Mouse (Mus musculus): ENCODE data around the gene Gdi1. TPM values are rescaled to one million over a fixed set of nuclear protein-coding genes. Genes with fewer than 3 reads are reported as not detected.

Gene Gdi1
- total and polyA plus RNA-seq, 2 experiments from 2014 or later: 344 to 960 TPM

DNA sequence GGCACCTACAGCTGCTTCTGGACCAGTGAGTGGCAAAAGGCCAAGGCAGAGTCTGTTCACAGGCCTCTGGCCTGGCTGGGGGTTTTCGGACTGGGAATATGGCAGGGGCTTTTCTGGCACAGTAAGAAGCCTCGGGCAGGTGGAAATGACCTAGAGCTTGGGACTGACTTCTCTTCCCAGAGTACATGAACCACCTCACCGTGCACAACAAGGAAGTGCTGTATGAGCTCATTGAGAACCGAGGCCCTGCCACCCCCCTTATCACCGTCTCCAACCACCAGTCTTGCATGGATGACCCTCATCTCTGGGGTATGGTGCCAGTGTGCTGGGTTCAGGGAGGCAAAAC is 21.7 kb upstream of the Gdi1 start:
- Histone ChIP-seq H3K9ac (replicated peaks; ENCODE audit: low read length, poor library complexity, severe bottlenecking) (peak overlapping the region; percentile 63), H3K27ac (ENCODE audit: low read depth, low read length) (peak overlapping the region; percentile 82), H3K4me2 (ENCODE audit: low read depth, low read length, poor library complexity, severe bottlenecking) (peak overlapping the region; percentile 57), H3K36me3 (ENCODE audit: insufficient read depth, low read length) (peaks cover 2% of the 10 kb centered on the region; the same call in 1 of the 2 replicates), H3K4me3 (ENCODE audit: low read depth, low read length) (peak overlapping the region; percentile 48), H3K9me3 (ENCODE audit: low read length) (no peaks in the 10 kb centered on the region), H3K4me1 (ENCODE audit: insufficient read depth, low read length) (no peaks in the 10 kb centered on the region), H3K27me3 (ENCODE audit: insufficient read depth, low read length) (no peaks in the 10 kb centered on the region)
- DNase-seq (ENCODE audit: low spot score) (no peak), ATAC-seq (ENCODE audit: low FRiP score) (peak; percentile 25)
- TF ChIP-seq CTCF (IDR thresholded peaks at IDR 0.05): no peak
- WGBS: 54% methylated on average over 5 of the region's 5 CpGs

DNA sequence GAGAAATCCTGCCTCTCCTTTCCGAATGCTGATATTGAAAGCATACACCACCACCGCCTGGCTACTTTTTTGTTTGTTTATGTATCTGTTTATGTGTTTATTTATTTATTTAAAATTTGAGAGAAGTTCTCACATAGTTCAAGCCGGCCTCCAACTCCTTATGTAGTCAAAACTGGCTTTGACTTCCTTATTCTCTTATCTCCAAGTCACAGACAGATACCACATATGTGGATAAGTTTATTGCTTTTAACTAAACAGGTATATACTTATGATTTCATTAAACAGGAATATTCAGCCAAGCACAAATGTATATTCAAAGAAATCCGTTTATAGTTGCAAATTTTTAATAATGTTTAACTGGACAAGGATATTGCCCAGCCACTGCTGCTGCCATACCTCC is 11.4 kb upstream of the Gdi1 start:
- H3K36me3 ChIP-seq (ENCODE audit: insufficient read depth, low read length): no peaks in the 10 kb centered on the region; the same call in 1 of the 2 replicates
- no peak overlapping the region for H3K27ac ChIP-seq (ENCODE audit: low read depth, low read length)
- no peak for DNase-seq (ENCODE audit: low spot score)
- H3K9me3 ChIP-seq (ENCODE audit: low read length): 0 out of 2 replicates have a peak, but pooled peaks cover 3% of the 10 kb centered on the region
- H3K9ac ChIP-seq (replicated peaks; ENCODE audit: low read length, poor library complexity, severe bottlenecking): no peak overlapping the region
- WGBS: 71% methylated on average over 4 of the region's 4 CpGs
- no peak for TF ChIP-seq CTCF (IDR thresholded peaks at IDR 0.05)
- H3K4me3 ChIP-seq (ENCODE audit: low read depth, low read length): no peak overlapping the region
- H3K27me3 ChIP-seq (ENCODE audit: insufficient read depth, low read length): no peaks in the 10 kb centered on the region
- no peak overlapping the region for H3K4me2 ChIP-seq (ENCODE audit: low read depth, low read length, poor library complexity, severe bottlenecking)
- no peak for ATAC-seq (ENCODE audit: low FRiP score)
- H3K4me1 ChIP-seq (ENCODE audit: insufficient read depth, low read length): no peaks in the 10 kb centered on the region

DNA sequence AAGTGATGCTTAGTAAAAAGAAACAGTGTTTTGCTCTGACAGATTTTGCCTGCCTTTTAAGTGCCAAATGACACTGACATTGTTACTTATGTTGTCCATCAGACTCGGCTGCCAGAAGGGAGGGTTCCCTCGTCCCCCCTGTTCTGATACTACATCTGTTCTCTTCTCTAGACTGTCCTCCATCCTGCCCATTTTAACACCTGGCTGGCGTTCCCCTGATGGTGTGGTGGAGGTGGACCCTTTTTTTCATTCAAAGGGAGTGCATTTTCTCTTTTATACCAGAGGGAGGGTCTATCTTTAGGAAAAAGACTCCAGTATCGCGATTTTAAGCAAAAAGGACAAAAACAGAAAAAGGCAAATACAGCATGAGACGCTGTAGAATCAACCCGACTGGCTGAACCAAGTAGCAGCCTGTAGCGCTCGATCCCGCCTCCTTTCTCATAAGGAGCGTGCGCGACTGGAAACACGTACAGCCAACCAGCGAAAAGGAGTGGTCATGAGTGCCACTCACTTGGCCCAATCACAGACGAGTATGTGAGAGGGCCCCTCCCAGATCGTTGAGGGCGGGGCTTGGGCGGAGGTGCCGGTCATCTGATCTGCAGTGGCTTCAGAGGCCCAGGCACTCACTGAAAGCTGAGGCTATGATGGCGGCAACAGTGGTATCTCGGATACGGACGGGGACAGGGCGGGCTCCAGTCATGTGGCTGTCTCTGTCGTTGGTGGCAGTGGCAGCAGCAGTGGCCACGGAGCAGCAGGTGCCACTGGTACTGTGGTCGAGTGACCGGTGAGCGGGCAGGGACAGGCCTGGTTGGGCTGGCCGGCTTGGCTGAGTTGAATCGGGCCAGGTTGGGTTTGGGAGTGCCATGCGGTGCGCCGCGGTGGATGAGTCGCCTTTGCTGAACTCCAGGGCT is 8.0 kb upstream of the Gdi1 start, which contains the start of gene Atp6ap1:
Atp6ap1 (plus strand) TSS at position 560 of the 911 bp plus-strand sequence.
- H3K27me3 ChIP-seq (ENCODE audit: insufficient read depth, low read length): no peaks in the 10 kb centered on the region
- H3K4me1 ChIP-seq (ENCODE audit: insufficient read depth, low read length): no peaks in the 10 kb centered on the region
- DNase-seq (ENCODE audit: low spot score) (peak; percentile 96), ATAC-seq (ENCODE audit: low FRiP score) (peak; percentile 98)
- H3K36me3 ChIP-seq (ENCODE audit: insufficient read depth, low read length): no peaks in the 10 kb centered on the region
- 23% methylated on average over 35 of the region's 37 CpGs for WGBS
- H3K27ac ChIP-seq (ENCODE audit: low read depth, low read length): peak within 1 kb of the TSS; percentile 84
- H3K9ac ChIP-seq (replicated peaks; ENCODE audit: low read length, poor library complexity, severe bottlenecking): peak within 1 kb of the TSS; percentile 73
- H3K4me2 ChIP-seq (ENCODE audit: low read depth, low read length, poor library complexity, severe bottlenecking): peak within 1 kb of the TSS; percentile 64
- no peak for TF ChIP-seq CTCF (IDR thresholded peaks at IDR 0.05)
- peak within 1 kb of the TSS; percentile 53 for H3K4me3 ChIP-seq (ENCODE audit: low read depth, low read length)
- H3K9me3 ChIP-seq (ENCODE audit: low read length): 0 out of 2 replicates have a peak, but pooled peaks cover 3% of the 10 kb centered on the region

DNA sequence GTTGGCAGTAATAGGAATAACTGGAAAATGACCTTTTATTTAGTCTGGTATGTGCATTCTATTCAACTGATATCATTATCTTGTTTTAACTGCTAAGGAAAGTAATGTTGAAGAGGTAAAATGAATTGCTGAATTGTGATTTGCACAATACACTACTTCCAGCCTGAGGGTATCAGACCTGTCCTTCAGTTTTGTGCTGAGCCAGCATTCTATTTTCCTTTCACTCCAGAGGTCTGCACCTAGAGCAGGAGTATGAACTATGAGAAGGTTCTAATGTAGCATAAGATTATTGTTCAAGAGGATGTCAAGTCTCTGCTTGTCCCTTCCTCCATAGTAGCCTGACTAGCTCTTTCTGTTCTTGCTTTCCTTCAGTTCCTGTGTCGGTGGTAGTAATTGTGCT is 6.5 kb upstream of the Gdi1 start:
- no peak for ATAC-seq (ENCODE audit: low FRiP score)
- no peak overlapping the region for H3K27ac ChIP-seq (ENCODE audit: low read depth, low read length)
- no peak for TF ChIP-seq CTCF (IDR thresholded peaks at IDR 0.05)
- no peak for DNase-seq (ENCODE audit: low spot score)
- H3K36me3 ChIP-seq (ENCODE audit: insufficient read depth, low read length): no peaks in the 10 kb centered on the region
- no peak overlapping the region for H3K4me3 ChIP-seq (ENCODE audit: low read depth, low read length)
- 92% methylated on average over 1 of the region's 1 CpGs for WGBS
- no peaks in the 10 kb centered on the region for H3K27me3 ChIP-seq (ENCODE audit: insufficient read depth, low read length)
- 0 out of 2 replicates have a peak, but pooled peaks cover 3% of the 10 kb centered on the region for H3K9me3 ChIP-seq (ENCODE audit: low read length)
- H3K4me1 ChIP-seq (ENCODE audit: insufficient read depth, low read length): no peaks in the 10 kb centered on the region
- H3K4me2 ChIP-seq (ENCODE audit: low read depth, low read length, poor library complexity, severe bottlenecking): no peak overlapping the region
- no peak overlapping the region for H3K9ac ChIP-seq (replicated peaks; ENCODE audit: low read length, poor library complexity, severe bottlenecking)

DNA sequence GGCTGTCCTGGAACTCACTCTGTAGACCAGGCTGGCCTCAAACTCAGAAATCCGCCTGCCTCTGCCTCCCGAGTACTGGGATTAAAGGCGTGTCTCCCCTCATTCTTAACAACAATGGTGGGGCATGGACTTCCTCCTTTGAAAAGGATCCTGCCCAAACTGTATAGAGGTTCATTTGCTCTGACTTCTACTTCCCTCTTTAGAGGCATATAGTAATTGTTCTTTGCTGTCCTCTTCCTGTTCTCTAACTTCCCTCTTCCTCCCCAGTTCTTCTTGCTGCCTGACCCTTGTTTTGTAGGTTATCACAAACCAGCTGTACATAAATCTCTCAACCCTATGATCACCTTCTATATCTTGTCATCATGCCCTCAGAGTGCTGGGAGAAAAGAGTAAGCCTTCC is 5.1 kb upstream of the Gdi1 start:
- no peaks in the 10 kb centered on the region for H3K36me3 ChIP-seq (ENCODE audit: insufficient read depth, low read length)
- DNase-seq (ENCODE audit: low spot score) (no peak), ATAC-seq (ENCODE audit: low FRiP score) (no peak)
- 65% methylated on average over 3 of the region's 3 CpGs for WGBS
- TF ChIP-seq CTCF (IDR thresholded peaks at IDR 0.05): no peak
- no peaks in the 10 kb centered on the region for H3K4me1 ChIP-seq (ENCODE audit: insufficient read depth, low read length)
- H3K9me3 ChIP-seq (ENCODE audit: low read length): 0 out of 2 replicates have a peak, but pooled peaks cover 3% of the 10 kb centered on the region
- no peak overlapping the region for H3K9ac ChIP-seq (replicated peaks; ENCODE audit: low read length, poor library complexity, severe bottlenecking)
- no peaks in the 10 kb centered on the region for H3K27me3 ChIP-seq (ENCODE audit: insufficient read depth, low read length)
- H3K4me2 ChIP-seq (ENCODE audit: low read depth, low read length, poor library complexity, severe bottlenecking): no peak overlapping the region
- no peak overlapping the region for H3K4me3 ChIP-seq (ENCODE audit: low read depth, low read length)
- H3K27ac ChIP-seq (ENCODE audit: low read depth, low read length): no peak overlapping the region

Measured in midbrain, postnatal 0 days (tissue).